Mouse (Mus musculus) intestine, embryonic 16.5 days (tissue): ENCODE measurements around the gene Rrp7a. TPM values are rescaled to one million over a fixed set of nuclear protein-coding genes. Genes with fewer than 3 reads are reported as not detected.

ENCODE experiments used
- ATAC-seq: fragments of 200-750 bp; cut with Nextera tagmentation; 2 replicates; pipeline ENCODE4 v1.8.0; 2017; ENCODE audit warnings: moderate TSS enrichment, moderate library complexity
- H3K27ac ChIP-seq: fragments of 300-500 bp; sonication (generic); 2 replicates; pipeline ENCODE4 v1.5.1; 2014; ENCODE audit warnings: mild to moderate bottlenecking, low read length
- H3K27me3 ChIP-seq: fragments of 300-500 bp; sonication (generic); replicated peaks from 2 replicates; pipeline ENCODE4 v1.6.1; 2014; ENCODE audit warnings: low read length, control low read depth, mixed read lengths; ENCODE audit not compliant: control insufficient read depth, insufficient read depth
- H3K36me3 ChIP-seq: fragments of 300-500 bp; sonication (generic); 2 replicates; pipeline ENCODE4 v1.6.1; 2014; ENCODE audit warnings: low read length, control low read depth; ENCODE audit not compliant: control insufficient read depth, insufficient read depth
- H3K4me1 ChIP-seq: fragments of 300-500 bp; sonication (generic); 2 replicates; pipeline ENCODE4 v1.6.1; 2014; ENCODE audit warnings: low read length, control low read depth, mixed read lengths; ENCODE audit not compliant: control insufficient read depth, insufficient read depth
- H3K4me2 ChIP-seq: fragments of 300-500 bp; sonication (generic); 2 replicates; pipeline ENCODE4 v1.6.1; 2014; ENCODE audit warnings: low read depth, low read length, control low read depth
- H3K4me3 ChIP-seq: fragments of 300-500 bp; sonication (generic); 2 replicates; pipeline ENCODE4 v1.5.1; 2014; ENCODE audit warnings: mild to moderate bottlenecking, low read length
- H3K9ac ChIP-seq: fragments of 300-500 bp; sonication (generic); 2 replicates; pipeline ENCODE4 v1.6.1; 2014; ENCODE audit warnings: low read depth, low read length
- H3K9me3 ChIP-seq: fragments of 300-500 bp; sonication (generic); 2 replicates; pipeline ENCODE4 v1.6.1; 2016; ENCODE audit warnings: low read length, control low read depth; ENCODE audit not compliant: control insufficient read depth
- WGBS: fragments of 180-500 bp; shearing (Covaris S2); extraction: QIAGEN DNeasy Blood & Tissue Kit; methylation state at CpG from one replicate; pipeline ENCODE4 v1.1.7; 2014; 5-methylcytosine and 5-hydroxymethylcytosine counted together
- polyA plus RNA-seq: library from polyadenylated mRNA; unstranded; fragments of >200 nt; fragmentation: Nextera tagmentation; extraction: Ambion mirVana; gene quantifications from 2 replicates; pipeline ENCODE4 v1.2.1, GENCODE M21; 2015

Rrp7a gene
- polyA plus RNA-seq, 1 experiment from 2014 or later, result 75.4 TPM

DNA sequence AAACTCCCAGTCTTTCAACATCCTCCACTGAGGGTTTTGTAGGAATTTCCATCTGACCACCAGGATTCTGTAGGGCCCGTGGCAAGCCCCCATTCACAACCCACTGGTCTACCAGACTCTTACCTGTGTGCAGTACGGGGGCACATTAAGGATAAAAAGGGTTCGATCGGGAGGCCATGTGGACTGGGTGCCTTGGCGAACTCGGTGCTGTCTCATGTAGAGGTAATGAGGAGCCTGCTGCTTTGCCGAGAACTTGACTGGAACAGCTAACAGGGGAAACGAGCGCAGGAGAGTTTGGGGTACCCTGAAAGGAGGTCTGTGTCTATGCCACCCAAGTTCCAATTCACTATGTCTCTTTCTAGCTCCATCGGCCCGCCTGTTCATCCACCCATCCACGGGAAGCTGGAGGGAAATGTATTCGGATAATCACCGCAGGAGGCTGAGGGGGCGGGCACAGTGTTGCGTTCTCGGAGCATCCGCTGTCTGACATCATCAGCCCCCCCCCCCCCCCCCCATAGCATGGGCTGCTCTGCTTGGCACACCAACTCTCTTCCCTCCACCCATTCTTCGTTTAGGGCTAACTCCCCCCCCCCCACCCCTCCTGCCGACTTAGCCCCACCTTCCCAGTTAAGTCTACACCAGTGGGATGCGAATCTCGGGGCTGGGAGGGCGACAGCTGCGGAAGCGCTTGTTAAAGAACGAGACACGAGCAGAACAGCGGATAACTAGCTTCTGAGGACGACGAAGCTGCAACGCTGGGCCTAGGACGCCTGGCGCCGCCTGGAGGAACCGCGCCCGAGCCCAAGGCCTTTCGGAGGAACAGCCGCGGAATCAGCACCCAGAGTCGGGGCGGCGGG, 664 bp downstream of the Rrp7a start:
- Histone ChIP-seq H3K27me3 (no peaks in the 10 kb centered on the region), H3K9ac (peak overlapping the region; percentile 82), H3K27ac (peak overlapping the region; percentile 61), H3K9me3 (no peaks in the 10 kb centered on the region), H3K4me2 (peak overlapping the region; percentile 83), H3K36me3 (peaks cover 30% of the 10 kb centered on the region), H3K4me1 (peaks cover 5% of the 10 kb centered on the region), H3K4me3 (peak overlapping the region; percentile 90)
- ATAC-seq, result peak; percentile 66
- WGBS, result 3% methylated on average over 43 of the region's 43 CpGs

DNA sequence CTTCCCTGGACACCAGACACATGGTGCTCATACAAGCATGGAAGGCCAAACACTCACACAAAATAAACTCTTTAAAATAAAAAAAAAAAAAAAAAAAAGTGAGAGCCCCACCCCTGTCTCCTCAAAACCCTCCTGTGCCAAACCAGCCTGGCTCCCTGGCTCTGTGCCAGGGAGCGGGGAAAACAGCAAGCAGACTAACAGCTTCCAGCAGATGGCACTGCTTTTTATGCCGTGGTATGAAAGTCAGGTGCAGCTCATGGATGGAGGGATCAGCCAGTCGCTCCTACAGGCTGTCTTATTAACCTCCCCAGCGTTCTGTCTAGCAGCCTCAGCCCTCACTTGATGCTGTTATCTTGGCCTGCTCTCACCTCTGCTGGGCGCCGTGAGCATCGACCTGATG, 4.2 kb downstream of the Rrp7a start:
- no peak overlapping the region for H3K4me3 ChIP-seq
- H3K9ac ChIP-seq, result no peak overlapping the region
- H3K9me3 ChIP-seq, result no peaks in the 10 kb centered on the region
- H3K4me2 ChIP-seq, result no peak overlapping the region
- no peak overlapping the region for H3K27ac ChIP-seq
- WGBS, result 68% methylated on average over 7 of the region's 7 CpGs
- H3K36me3 ChIP-seq, result peaks cover 20% of the 10 kb centered on the region; the same call in 1 of the 2 replicates
- H3K27me3 ChIP-seq, result no peaks in the 10 kb centered on the region
- peaks cover 5% of the 10 kb centered on the region for H3K4me1 ChIP-seq
- no peak for ATAC-seq

DNA sequence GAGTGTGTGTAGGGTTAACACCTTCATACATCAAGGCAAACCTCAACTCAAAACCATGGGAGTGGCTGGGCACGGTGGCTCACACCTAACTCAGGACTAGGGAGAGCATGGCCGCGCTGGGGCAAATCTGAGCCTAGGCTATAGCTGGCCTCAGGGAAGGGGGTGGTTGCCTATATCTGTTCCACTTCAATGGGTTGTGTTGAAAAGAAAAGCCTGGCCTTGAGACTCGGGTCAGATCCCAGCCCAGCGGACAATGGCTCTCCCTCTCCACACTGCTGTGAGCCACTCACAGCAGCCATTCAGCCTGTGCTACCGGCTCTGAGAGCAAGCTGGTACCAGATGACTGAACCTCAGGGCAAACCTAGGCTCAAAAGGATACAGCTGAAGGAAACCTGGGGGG, 7.5 kb downstream of the Rrp7a start:
- Histone ChIP-seq H3K4me2 (no peak overlapping the region), H3K9me3 (no peaks in the 10 kb centered on the region), H3K27ac (no peak overlapping the region), H3K27me3 (no peaks in the 10 kb centered on the region), H3K9ac (no peak overlapping the region), H3K4me3 (no peak overlapping the region), H3K36me3 (peaks cover 20% of the 10 kb centered on the region; the same call in 1 of the 2 replicates), H3K4me1 (peaks cover 3% of the 10 kb centered on the region)
- ATAC-seq, result no peak
- WGBS, result 86% methylated on average over 6 of the region's 6 CpGs

DNA sequence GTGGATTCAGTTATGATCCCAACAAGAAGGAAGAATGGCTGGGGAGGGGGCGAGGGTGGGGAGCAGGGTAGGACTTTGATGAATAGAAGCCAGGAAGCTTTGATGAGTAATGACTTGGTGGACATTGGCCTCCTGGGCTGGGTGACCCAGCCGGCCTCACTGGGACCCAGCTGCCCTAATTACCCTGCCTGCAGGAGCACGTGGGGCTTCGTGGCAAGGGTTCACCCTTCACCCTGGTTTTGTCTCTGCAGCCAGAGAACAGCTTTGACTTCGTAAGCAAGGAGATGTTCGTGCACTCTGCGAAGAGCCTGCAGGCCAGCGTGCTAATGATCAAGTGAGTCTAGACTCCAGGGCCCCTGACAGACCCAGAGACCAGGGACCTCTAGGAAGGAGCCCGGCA, 8.5 kb downstream of the Rrp7a start:
- H3K4me3 ChIP-seq, result no peak overlapping the region
- no peak overlapping the region for H3K27ac ChIP-seq
- no peaks in the 10 kb centered on the region for H3K27me3 ChIP-seq
- no peaks in the 10 kb centered on the region for H3K9me3 ChIP-seq
- WGBS, result 68% methylated on average over 9 of the region's 9 CpGs
- peaks cover 3% of the 10 kb centered on the region for H3K4me1 ChIP-seq
- no peak overlapping the region for H3K4me2 ChIP-seq
- peaks cover 15% of the 10 kb centered on the region; the same call in 1 of the 2 replicates for H3K36me3 ChIP-seq
- ATAC-seq, result no peak
- H3K9ac ChIP-seq, result no peak overlapping the region

DNA sequence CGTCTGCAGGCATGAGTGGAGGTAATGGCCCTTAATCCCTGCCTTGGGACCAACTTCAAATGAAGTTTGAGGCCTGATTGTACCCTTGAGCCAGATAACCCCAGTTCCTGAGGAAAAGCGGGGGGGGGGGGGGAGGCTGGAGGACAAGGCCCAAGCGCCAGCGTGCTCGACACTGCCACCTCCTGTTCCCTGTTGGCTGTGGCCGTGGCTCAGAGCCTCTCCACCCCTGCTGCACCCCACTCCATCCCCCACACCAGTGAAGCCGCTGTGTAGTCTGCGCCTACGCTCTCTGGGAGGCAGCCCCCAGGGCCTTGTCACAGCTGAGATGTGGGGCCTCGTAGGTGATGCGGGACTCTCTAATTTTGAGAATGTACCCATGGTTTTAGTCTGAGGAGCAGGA, 9.7 kb downstream of the Rrp7a start:
- no peaks in the 10 kb centered on the region for H3K27me3 ChIP-seq
- no peaks in the 10 kb centered on the region for H3K9me3 ChIP-seq
- 0 out of 2 replicates have a peak overlapping the region, but pooled peaks have one; percentile 7 for H3K9ac ChIP-seq
- H3K27ac ChIP-seq, result no peak overlapping the region
- peaks cover 3% of the 10 kb centered on the region for H3K4me1 ChIP-seq
- no peak overlapping the region for H3K4me3 ChIP-seq
- no peak overlapping the region for H3K4me2 ChIP-seq
- peak; percentile 62 for ATAC-seq
- 9% methylated on average over 11 of the region's 11 CpGs for WGBS
- peaks cover 10% of the 10 kb centered on the region; the same call in 1 of the 2 replicates for H3K36me3 ChIP-seq

DNA sequence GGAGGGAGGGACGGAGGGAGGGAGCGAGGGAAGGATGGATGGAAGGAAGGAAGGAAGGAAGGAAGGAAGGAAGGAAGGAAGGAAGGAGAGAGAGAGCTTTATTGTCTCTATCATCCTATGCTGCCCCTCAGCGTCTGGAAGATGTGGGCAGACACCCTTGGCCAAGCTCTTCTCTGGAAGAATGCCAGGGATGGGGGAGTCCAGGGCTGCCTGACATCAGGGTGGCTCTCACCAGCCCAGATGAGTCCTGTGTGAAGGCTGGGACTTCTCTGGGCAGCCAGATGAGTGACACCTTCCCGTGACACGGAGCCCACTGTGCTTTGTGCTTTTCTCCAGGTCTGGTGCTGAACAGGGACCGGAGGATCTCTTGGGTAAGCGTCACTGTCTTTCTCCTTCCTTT, 10.7 kb downstream of the Rrp7a start:
- Histone ChIP-seq H3K4me3 (no peak overlapping the region), H3K9me3 (no peaks in the 10 kb centered on the region), H3K27me3 (no peaks in the 10 kb centered on the region), H3K36me3 (peaks cover 7% of the 10 kb centered on the region; the same call in 1 of the 2 replicates), H3K9ac (no peak overlapping the region), H3K4me2 (no peak overlapping the region), H3K4me1 (peaks cover 3% of the 10 kb centered on the region), H3K27ac (no peak overlapping the region)
- WGBS, result 90% methylated on average over 7 of the region's 7 CpGs
- no peak for ATAC-seq

DNA sequence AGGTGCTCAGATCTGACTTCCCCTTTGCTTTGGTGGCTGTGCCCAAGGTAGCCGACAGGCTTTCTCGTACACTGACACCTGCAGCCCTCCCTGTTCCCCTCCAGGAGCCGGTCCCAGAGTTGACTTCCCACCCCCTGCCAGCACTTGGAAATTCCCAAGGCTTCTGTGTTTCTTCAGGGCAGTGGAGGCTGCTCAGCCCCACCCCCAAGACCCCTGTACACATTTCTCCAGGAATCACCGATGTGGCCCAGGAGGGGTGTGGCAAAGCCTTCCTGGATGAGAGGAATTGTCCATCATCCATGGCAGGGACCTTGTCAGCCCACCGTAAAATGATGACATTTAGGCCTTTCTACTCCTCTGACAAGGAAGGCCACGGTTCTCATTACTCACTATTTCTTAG, 11.3 kb downstream of the Rrp7a start:
- 55% methylated on average over 6 of the region's 6 CpGs for WGBS
- H3K9ac ChIP-seq, result no peak overlapping the region
- H3K27me3 ChIP-seq, result no peaks in the 10 kb centered on the region
- 0 out of 2 replicates have a peak, but pooled peaks cover 3% of the 10 kb centered on the region for H3K36me3 ChIP-seq
- peaks cover 5% of the 10 kb centered on the region for H3K4me1 ChIP-seq
- no peak overlapping the region for H3K4me2 ChIP-seq
- H3K27ac ChIP-seq, result no peak overlapping the region
- ATAC-seq, result no peak
- no peak overlapping the region for H3K4me3 ChIP-seq
- H3K9me3 ChIP-seq, result no peaks in the 10 kb centered on the region

DNA sequence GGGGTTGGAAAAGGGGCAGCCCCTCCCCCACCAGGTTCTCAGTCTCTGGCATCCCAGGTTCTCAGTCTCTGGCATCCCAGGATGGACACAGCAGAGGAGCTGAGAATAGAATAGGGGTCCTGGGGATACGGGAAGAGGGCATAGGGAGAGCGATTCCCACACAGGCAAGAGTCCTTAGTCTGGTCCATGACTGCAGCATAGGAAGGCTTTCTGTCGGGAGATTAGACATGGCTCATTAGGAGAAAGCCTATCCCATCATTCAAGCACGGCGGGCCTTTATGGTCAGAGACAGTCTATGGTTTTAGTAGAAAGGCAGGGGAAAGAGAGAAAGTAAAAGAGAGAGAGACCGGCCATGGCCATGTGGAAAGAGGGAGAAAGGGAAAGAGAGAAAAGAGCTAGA, 14.8 kb downstream of the Rrp7a start:
- H3K4me1 ChIP-seq, result peaks cover 6% of the 10 kb centered on the region
- no peak overlapping the region for H3K4me2 ChIP-seq
- H3K36me3 ChIP-seq, result no peaks in the 10 kb centered on the region
- H3K9ac ChIP-seq, result no peak overlapping the region
- 62% methylated on average over 6 of the region's 6 CpGs for WGBS
- ATAC-seq, result no peak
- H3K9me3 ChIP-seq, result no peaks in the 10 kb centered on the region
- H3K27me3 ChIP-seq, result no peaks in the 10 kb centered on the region
- H3K27ac ChIP-seq, result no peak overlapping the region
- H3K4me3 ChIP-seq, result no peak overlapping the region

DNA sequence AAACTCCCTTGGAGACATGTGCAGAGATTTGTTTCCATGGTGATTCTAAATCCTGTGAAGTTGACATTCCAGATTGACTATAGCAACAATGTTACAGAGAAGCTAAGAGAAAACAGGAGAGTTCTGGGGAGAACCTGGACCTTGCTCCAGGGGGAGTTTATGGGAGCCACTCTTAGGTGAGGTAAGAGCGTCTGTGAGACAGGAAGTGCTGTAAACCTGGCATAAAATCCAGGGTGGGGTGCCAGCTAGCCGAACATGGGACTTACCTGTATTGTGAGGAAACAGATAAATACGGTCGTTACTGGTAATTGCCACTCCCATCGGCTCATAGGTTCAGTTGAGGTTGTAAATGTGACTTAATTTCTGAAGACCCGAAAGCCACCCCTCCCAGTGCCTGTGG, 16.2 kb downstream of the Rrp7a start:
- peak; percentile 81 for ATAC-seq
- Histone ChIP-seq H3K36me3 (no peaks in the 10 kb centered on the region), H3K27me3 (no peaks in the 10 kb centered on the region), H3K4me2 (no peak overlapping the region), H3K9me3 (no peaks in the 10 kb centered on the region), H3K4me1 (peaks cover 6% of the 10 kb centered on the region), H3K9ac (no peak overlapping the region), H3K27ac (no peak overlapping the region), H3K4me3 (no peak overlapping the region)
- 47% methylated on average over 6 of the region's 6 CpGs for WGBS
